Mouse (Mus musculus): ENCODE data around the gene Psmd9. TPM values are rescaled to one million over a fixed set of nuclear protein-coding genes. Genes with fewer than 3 reads are reported as not detected.
"Not testable (repeated sequence)": the region's sequence is repeated elsewhere in the genome, so short reads cannot be mapped to it uniquely, and the experiment has no call there.

Psmd9 gene
- total RNA-seq, 1 experiment from 2014 or later: 18.6 TPM

GRCm38 (mm10) chr5:123223861-123224260 is 54.6 kb downstream of the Psmd9 start:
- not testable (repeated sequence) for ATAC-seq (ENCODE audit: extremely low read depth, insufficient number of reproducible peaks, low FRiP score, poor library complexity, severe bottlenecking)

GRCm38 (mm10) chr5:123226851-123227250 is 57.6 kb downstream of the Psmd9 start:
- ATAC-seq (ENCODE audit: extremely low read depth, insufficient number of reproducible peaks, low FRiP score, poor library complexity, severe bottlenecking): no peak

- peak; percentile 83 for ATAC-seq (ENCODE audit: extremely low read depth, insufficient number of reproducible peaks, low FRiP score, poor library complexity, severe bottlenecking)
Measured at GRCm38 (mm10) chr5:123227762-123228523, 58.7 kb downstream of the Psmd9 start.

GRCm38 (mm10) chr5:123228524-123228922 is 59.3 kb downstream of the Psmd9 start:
- no peak for ATAC-seq (ENCODE audit: extremely low read depth, insufficient number of reproducible peaks, low FRiP score, poor library complexity, severe bottlenecking)

DNA sequence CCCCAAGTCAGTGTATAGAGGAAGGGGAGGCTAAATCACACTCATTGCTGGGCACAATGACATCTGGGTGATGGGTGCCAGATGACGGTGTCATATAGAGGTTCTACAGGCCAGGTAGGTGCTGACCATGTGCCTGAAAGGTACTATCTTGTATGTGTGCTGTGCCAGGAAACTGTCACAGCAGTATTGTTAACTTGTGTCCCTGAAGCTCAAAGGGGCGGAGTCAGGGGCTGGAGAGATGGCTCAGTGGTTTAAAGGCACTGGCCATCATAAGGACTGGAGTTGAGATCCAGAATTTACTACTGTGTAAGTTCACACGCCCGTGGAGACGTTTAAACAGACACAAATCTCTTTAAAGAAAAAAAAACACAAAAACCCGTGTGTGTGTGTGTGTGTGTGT is 60.1 kb downstream of the Psmd9 start:
- no peak for ATAC-seq (ENCODE audit: extremely low read depth, insufficient number of reproducible peaks, low FRiP score, poor library complexity, severe bottlenecking)

DNA sequence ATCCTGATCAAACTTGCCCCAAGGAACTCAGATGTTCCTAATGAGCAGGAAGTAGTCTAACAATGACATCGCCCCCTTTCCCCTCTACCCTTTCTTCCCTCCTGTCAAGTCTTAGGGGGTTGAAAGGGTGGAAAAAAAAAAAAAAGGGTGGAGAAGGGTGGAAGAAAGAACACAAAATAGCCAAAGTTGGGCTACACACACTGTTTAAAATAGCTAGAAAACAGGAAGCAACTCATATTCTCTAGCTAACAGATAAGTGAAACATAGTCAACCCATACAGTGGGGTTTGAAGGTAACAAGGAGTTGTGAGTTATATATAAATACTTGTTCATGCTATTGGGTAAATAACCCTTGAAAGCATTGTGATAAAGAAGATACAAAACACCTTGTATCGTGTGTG is 63.0 kb downstream of the Psmd9 start:
- ATAC-seq (ENCODE audit: extremely low read depth, insufficient number of reproducible peaks, low FRiP score, poor library complexity, severe bottlenecking): no peak

DNA sequence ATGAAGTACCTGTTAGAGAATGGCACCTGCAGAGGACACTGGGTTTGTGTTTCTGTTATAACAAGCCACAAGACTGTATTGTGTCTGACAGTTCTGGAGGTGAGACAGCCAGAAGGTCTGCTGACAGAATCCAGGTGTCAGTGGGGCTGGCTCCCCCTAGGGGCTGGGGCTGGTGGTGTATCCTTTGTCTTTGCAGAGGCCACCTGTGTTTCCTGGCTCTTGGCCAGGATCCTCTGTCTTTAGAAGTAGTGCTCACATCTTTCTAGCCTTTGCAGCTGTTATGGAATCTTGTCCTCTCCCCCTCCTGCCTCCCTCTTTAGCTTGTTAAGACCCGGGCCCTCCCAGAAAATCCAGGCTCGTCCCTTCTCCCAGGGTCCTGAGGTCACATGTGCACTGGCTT is 66.5 kb downstream of the Psmd9 start:
- ATAC-seq (ENCODE audit: extremely low read depth, insufficient number of reproducible peaks, low FRiP score, poor library complexity, severe bottlenecking): peak; percentile 60; the same call in 1 of the 2 replicates

DNA sequence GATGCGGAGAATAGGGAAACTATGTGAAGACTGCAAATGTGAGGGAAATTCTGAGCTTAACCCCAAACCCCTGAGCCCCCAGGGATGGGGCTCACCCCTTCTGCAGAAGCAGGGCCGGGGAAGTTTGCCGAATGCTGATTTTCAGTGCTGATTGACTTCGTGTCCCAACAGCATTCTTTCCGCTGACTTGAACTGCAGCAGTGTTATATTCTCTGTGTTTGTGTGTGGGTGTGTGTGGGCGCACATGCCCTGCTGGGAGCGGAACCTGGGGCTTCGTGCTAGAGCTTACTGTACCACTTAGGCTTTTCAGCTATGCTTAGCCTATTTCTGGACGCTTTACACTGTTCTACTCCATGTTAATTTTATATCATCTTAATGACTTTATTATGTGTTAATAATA is 67.2 kb downstream of the Psmd9 start:
- no peak for ATAC-seq (ENCODE audit: extremely low read depth, insufficient number of reproducible peaks, low FRiP score, poor library complexity, severe bottlenecking)

DNA sequence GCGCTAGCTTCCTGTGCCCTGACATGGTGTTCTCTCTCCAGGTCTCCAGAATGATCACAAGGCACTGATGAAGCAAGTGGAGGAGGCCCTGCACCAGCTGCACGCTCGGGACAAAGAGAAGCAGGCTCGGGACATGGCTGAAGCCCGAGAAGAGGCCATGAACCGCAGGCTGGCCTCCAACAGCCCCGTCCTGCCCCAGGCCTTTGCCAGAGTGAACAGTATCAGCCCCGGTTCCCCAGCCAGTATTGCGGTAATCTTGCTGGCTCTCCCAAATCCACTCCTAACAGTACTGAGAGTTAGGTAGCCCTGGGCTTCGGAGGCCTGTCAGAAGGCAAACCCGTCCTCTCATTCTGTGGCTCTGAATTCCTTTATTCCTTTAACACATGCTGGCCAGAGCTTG is 70.3 kb downstream of the Psmd9 start:
- no peak for ATAC-seq (ENCODE audit: extremely low read depth, insufficient number of reproducible peaks, low FRiP score, poor library complexity, severe bottlenecking)

DNA sequence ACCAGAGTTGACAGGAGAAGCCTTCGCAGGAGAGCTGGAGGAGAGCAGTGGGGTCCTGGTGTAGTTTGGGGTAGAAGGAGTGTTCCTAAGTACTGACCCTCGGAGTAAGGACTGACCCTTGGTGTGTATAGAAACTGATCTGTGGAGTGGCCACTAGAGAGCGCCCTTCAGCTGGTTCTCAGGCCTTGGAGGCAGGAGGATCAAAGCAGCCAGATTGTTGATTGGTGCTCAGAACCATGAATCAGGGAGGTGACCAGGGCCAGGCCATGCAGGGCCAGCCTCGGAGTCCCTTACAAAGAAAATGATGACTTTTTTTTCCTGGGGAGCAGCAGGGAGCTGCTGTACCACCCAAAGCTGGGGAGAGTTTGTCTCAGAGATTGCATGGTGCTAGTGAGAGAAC is 76.3 kb downstream of the Psmd9 start:
- 0 out of 2 replicates have a peak, but pooled peaks have one; percentile 19 for ATAC-seq (ENCODE audit: extremely low read depth, insufficient number of reproducible peaks, low FRiP score, poor library complexity, severe bottlenecking)

GRCm38 (mm10) chr5:123251390-123251789 is 82.2 kb downstream of the Psmd9 start:
- ATAC-seq (ENCODE audit: extremely low read depth, insufficient number of reproducible peaks, low FRiP score, poor library complexity, severe bottlenecking): no peak

DNA sequence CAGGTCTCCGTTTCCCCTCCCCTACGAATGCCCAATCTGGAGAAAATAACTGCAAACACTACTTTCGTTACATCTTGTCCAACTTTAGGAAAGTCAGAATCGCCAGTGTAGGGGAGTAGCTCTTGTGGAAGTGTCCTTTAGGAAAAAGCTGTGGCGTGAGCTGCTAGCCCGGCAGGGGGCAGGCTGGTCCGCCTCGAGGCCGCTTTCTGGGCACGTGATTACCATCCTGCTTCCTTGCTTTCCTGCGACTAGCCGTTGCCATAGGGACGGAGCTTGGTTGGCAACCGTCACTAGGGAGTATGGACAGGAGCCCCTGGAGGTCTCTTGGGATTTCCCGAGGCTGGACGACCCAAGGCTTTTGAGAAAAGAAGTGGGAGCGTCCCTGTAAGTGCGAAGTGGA is 82.6 kb downstream of the Psmd9 start, which contains the start of gene Wdr66:
Wdr66 (plus strand) TSS at position 269 of the 400 bp plus-strand sequence.
- ATAC-seq (ENCODE audit: extremely low read depth, insufficient number of reproducible peaks, low FRiP score, poor library complexity, severe bottlenecking): no peak

DNA sequence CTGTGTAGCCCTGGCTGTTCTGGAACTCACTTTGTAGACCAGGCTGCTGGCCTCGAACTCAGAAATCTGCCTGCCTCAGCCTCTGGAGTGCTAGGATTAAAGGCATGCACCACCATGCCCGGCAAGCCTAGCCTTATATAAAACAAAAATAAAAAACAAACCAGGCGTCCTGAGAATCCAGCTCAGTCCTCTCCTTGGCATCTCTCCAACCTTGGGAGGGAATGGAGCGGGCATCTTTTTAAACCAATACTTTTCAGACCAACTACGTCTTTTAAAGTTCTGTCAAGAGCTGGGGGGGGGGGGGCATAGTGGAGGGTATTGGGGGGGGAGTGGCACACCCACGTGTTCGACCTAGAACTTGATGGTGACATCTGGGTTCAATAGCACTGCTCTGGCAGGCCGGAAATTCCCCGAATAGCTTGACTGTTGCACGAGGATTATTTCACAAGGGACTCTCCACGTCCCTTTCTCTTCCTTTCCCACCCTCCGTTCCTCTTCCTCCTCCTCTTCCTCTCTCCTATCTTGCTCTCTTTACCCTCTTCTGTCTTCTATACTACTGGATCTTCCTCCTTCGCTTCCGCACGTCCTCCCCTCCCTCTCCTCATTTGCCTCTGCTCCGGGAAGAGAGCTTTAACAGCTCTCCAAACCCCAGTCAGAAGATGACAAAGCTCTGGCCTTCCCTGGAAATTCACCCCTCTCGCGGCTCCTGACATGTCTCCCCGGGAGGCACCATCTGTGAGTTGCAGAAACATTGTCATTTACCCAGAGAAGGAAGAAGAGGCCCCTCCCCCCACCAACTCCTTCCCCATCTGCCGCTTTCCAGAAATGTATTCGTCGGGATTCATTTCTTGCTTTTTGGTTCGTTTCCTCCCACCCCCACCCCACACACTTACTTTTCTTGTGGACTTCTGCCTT is 87.9 kb downstream of the Psmd9 start:
- no peak for ATAC-seq (ENCODE audit: extremely low read depth, insufficient number of reproducible peaks, low FRiP score, poor library complexity, severe bottlenecking)

DNA sequence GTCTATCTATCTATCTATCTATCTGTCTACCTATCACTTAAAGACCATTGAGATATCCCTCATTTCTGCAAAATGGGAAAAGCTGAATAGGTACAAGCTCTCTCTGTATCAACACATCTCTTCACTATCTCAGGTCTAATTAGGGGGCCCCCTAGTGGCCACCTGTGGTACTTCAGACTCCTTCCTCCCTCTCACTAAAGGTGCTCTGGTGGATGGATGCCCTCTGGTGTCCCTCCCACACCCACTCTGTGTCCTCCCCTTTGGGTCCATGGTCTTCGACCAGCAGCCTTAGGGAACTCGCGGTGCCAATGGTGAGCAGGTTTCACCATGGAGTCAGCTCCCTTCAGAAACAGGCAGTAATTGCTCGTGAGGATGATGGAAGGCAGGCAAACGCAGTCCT is 89.8 kb downstream of the Psmd9 start:
- peak; percentile 33; the same call in 1 of the 2 replicates for ATAC-seq (ENCODE audit: extremely low read depth, insufficient number of reproducible peaks, low FRiP score, poor library complexity, severe bottlenecking)

DNA sequence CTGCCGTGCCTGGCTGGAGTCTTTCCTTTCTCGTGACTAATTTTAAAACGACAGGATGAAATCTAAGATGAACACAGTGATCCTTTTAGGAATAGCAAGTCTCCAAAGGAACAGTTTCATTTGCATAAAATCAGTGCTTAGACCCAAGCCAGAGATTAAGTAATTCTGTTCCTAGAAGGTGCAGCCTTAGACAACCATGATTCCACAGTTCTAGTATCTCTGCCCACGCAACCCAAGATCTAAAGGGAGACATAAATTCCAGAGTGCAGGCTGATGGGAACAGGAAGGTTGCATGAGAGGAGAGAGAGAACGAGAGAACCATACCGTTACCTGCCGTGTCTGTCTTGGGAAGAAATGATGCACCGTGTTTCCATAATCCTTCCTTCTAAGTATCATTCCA is 91.5 kb downstream of the Psmd9 start:
- ATAC-seq (ENCODE audit: extremely low read depth, insufficient number of reproducible peaks, low FRiP score, poor library complexity, severe bottlenecking): no peak

GRCm38 (mm10) chr5:123266909-123267308 is 97.7 kb downstream of the Psmd9 start:
- no peak for ATAC-seq (ENCODE audit: extremely low read depth, insufficient number of reproducible peaks, low FRiP score, poor library complexity, severe bottlenecking)

GRCm38 (mm10) chr5:123268477-123269474 is 99.6 kb downstream of the Psmd9 start:
- ATAC-seq (ENCODE audit: extremely low read depth, insufficient number of reproducible peaks, low FRiP score, poor library complexity, severe bottlenecking): no peak

DNA sequence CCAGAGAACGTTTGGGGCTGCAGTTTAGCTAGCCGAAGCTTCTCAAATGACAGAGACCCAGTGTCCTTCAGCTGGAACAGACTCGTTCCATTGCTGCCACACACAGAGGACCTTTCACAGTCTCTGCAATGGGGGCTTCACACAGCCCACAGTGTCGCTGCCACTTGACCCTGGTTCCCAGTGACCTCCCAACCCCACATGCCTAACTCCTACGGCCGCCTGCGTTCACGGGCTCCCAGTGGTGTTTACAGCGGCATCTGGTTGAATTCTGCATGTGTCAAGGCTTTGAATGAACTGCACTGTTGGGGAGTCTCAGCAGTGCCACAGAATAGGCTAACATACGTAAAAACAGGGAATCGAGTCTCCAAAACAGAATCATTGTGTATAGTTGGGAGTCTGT is 101.7 kb downstream of the Psmd9 start:
- no peak for ATAC-seq (ENCODE audit: extremely low read depth, insufficient number of reproducible peaks, low FRiP score, poor library complexity, severe bottlenecking)

DNA sequence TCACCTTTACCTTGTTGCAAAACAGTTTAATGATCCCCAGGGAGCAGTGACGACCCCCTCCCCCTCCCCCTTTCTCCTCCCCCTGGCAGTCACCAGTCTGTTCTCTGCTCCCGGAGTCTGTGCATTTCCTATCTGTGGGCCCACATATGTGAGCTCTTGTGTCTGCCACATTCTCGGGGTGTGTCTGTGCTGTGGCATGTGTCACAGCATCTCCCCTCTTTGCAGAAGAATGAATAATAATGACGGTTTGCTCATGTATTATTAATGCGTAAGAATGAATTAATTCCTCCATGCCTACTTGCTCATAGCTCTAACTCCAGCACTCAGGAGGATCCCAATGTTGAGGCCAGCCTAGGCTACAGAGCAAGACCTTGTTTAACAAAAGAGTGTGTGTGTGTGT is 103.7 kb downstream of the Psmd9 start:
- no peak for ATAC-seq (ENCODE audit: extremely low read depth, insufficient number of reproducible peaks, low FRiP score, poor library complexity, severe bottlenecking)
